Mouse (Mus musculus) thymus, postnatal 0 days (tissue): ENCODE data around the gene Cacng6. TPM values are rescaled to one million over a fixed set of nuclear protein-coding genes. Genes with fewer than 3 reads are reported as not detected.

Experiments used
- DNase-seq: peaks from one replicate; pipeline ENCODE4 v3.0.0-alpha.2; 2015; ENCODE audit warnings: low spot score
- polyA plus RNA-seq: library from polyadenylated mRNA; unstranded; fragments of >200 nt; fragmentation: Nextera tagmentation; extraction: Ambion mirVana; gene quantifications from 2 replicates; pipeline ENCODE4 v1.2.1, GENCODE M21; 2015

Gene Cacng6
- polyA plus RNA-seq, 1 experiment from 2014 or later: 0.13 TPM

DNA sequence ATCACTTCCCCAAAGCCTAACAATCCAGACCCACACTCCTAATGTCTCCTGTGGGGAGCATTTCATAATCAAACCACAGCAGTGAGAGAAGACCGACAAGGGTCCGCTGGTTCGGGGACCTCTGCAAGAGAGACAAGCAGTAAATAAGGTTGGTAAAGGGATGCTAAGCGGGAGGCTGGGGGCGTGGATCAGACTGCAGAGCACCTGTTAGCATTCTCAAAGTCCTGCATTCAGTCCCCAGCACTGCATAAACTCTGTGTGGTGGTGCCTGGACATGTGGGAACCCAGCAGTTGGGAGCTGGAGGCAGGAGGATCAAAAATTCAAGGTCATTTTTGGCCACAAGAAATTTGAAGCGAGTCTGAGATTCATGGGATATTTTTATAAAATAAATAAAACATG lies 4.1 kb upstream of the Cacng6 start:
- no peak for DNase-seq

DNA sequence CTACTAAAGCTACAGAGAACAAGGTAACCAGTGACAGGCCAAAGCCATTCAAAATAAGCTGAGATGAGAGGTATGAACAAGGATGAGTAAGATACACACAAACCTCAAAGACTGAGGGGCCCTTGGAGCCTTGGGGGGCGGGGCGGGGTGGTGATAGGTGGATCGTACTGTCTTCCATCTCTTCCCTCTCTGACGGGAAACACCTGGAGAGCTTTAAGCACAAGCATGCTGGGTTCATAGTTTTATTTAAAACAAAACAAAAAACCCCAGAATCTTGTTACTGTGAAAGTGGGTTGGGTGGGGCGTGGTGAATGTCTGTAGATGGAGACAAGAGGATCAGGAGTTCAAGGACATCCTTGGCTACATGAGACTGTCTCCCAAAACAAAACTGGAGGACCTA lies 3.5 kb upstream of the Cacng6 start:
- no peak for DNase-seq

DNA sequence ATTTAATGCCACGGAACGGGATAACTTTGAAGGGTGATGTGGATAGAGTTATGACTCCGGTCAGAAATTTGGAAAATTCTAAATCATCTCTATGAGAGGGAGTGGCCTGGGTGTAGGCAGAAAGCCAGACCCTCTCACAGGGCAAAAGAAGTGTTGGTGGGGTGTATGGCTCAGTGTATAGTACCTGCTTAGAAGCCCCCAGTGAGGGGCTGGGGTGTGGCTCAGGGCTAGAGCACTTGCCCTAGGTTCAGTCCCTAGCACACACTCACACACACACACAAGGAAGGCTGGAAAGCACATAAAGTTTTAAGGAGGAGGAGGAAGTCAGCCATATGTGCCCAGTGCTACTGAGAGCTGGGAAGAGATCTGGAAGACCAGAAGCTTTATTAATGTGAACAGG lies 2.7 kb upstream of the Cacng6 start:
- no peak for DNase-seq

DNA sequence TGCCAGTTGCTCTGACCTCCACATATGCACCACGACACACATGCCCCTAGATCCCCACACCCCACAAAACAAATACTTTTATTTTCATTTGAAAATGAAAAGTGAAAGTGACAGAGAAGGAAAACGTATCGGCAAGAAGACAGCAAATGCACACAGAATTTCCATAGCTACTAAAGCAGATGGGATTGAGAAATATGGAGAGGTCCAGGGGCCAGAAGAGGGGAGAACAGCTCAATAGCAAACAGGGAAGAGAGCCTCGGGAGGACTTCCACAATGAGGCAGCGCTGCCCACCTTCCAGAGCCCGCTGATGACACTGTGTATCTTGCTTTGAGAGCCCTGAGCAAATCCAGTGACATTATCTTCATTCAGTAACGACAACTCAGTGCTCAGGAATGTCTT lies 1.9 kb upstream of the Cacng6 start:
- no peak for DNase-seq

DNA sequence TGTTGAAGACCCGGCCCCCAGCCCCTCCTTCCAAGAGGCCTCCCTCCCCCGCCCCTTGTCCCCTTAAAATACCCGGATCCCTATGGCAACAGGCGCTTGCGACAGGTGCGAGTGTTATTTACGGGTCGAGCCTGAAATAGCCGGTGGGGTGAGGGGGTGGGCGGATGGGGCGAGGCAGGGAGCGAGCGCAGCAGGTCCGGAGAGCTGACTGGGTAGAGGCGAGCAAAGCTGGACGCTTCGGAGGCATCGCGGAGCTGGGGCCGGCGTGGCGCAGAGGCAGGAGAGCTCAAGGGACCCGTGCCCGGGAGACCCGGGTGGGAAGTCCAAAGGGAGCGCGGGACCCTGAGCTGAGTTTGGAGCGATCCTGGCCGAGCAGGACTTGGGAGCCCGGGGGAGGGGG lies 565 bp upstream of the Cacng6 start:
- no peak for DNase-seq

DNA sequence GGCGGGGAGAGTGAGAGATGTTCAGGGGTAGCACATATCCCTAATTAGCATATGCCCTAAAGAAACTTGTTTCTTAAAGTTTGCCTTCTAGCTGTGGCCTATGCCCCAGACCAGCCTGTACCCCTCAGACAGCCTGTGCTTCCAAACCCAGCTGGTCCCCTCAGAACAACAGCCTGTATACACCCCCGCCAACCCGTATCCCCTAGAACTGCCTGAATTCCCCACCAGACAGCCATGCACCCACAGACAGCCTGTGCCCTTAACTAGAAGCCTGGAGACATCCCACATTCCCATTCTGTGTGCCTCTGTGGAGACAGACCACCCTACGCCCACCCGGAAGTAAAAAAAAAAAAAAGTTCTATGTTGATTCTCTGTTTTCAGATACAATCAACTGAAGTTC lies 1.1 kb downstream of the Cacng6 start:
- DNase-seq: no peak

DNA sequence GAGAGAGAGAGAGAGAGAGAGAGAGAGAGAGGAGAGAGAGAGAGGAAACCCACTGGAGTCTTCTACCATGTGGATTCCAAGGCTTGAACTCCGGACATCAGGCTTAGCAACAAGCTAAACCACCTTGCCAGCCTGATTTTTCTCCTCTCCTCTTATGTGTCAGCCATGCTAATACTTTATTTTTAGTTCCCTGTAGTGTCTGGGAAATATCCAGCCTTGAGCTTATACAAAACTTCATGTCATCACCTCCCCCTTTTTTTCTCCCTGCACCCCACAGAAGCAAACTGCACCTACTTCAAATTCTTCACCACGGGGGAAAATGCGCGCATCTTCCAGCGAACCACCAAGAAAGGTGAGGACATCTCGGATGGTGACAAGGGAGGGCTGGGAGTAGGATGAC lies 6.2 kb downstream of the Cacng6 start:
- no peak for DNase-seq

DNA sequence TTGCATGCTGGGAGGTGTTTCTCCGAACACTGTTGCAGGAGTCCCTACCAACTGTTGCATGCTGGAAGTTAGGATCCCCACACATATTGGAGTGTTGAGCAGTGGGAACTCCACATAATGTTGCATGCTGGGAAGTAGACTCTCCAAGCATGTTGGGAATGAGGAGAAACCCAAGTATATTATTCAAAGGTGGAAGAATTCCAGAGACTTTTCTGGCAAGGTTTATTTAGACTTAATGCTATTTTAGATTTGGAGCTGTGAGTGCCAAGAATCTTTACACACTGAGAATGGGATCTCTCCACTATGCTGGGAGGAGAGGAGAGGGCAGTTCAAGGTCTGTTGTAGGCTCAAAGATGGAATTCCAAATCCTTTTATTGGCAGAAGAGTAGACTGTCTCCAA lies 8.1 kb downstream of the Cacng6 start:
- no peak for DNase-seq

DNA sequence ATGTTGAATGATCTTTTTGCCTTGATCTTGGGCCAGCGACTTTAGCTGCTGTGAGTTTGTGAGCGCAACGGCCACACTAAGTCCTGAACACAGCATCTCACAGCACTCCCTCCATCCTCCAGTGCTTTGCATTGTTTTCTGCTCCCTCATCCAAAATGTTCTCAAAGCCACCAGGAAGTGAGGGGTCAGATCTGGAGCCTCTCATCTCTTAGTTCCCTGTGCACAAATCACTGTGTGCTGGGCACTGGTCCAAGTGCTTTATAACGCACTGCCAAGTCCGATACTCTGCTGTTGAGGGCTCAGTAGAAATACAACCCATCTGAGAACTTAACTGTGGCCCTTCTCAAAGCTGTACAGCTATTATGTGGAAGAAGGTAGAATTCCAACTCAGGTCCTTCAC lies 13.9 kb downstream of the Cacng6 start:
- DNase-seq: no peak

DNA sequence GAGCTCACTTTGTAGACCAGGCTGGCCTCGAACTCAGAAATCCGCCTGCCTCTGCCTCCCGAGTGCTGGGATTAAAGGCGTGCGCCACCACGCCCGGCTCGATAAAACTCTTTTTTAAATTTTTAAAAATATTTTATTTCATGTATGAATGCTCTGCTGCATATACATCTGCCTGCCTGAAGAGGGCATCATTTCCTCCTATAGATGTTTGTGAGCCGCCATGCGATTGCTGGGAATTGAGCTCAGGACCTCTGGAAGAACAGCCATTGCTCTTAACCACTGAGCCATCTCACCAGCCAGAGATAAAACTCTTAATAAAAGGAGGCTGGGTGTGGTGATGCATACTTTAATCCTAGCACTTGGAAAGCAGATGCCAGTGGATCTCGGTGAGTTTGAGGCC lies 16.0 kb downstream of the Cacng6 start:
- no peak for DNase-seq

DNA sequence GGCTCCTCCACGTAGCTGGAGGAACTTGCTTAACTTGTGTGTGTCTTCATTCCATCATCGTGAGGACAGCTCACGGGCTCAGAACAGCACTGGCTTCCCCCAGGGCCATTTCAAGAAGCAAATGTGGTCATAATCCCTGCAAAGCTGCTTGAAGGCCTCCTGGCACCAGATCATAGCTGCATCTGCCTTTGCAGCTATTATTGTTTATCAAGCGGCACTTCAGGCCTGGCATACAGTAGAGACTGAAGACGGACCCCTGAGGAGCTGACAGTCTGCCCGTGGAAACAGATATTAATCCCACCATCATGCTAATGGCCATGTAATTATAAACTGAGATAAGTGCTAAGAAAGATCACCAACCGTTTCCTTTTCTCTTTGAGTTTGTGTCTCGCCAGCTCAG lies 16.5 kb downstream of the Cacng6 start:
- DNase-seq: no peak

DNA sequence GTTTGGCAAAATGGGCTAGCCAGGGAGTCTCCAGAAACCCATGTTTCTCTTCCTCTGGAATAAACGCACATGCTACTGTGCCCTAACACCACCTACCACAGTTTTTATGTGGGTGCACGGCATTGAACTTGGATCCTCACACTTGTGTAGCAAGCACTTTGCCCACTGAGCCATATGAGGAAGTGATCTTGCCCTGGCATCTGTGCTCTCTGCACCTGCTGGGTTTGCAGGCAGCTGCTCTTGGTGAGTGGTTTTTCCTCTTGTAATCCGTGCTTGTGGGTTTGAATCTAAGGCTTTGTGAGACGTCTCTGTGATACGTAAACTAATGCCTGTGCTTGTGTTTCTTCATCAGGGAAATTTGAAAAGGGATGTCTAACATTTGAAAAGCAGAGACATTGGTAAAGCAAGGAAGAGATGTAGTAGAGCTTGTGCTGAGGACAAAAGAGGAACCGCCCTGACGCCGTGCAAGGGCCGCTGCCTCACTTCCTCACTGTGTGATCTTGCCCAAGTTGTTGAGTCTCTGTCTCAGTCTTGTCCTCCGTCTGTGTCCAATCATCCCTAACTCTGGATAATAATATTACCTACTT lies 18.6 kb downstream of the Cacng6 start:
- DNase-seq: peak; percentile 2

DNA sequence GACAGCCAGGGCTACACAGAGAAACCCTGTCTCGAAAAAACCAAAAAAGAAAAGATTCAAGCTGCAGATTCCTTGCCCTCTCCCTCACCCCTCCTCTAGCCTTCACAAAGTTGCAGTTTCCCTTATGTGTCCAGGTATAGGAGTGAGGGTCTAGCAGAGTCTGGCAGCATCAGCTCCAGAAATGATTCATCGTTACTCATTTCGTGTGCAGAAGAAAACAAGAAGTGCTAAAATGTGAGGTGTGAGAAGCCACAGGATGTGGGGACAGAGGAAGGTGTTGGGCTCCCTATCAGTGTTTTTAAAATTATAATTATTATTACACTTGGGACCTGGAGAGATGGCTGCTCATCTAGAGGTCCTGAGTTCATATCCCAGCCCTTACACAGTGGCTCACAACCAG lies 20.7 kb downstream of the Cacng6 start:
- DNase-seq: no peak

DNA sequence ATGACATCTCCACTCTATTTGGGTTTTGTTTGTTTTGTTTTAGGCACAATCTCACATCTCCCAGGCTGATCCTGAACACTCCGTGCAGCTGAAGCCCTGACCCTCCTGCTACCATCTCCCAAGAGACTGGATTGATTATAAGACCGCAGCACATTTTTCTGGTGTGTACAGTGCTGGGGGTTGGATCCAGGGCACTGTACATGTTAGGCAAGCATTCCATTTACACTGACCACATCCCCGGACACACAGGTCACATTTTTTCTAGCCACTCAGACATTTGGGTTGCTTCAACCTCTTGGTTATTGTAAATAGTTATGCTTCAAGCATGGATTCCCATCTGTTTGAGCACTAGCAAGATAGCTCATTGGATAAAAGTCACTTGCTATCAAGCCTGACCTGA lies 22.6 kb downstream of the Cacng6 start:
- no peak for DNase-seq

DNA sequence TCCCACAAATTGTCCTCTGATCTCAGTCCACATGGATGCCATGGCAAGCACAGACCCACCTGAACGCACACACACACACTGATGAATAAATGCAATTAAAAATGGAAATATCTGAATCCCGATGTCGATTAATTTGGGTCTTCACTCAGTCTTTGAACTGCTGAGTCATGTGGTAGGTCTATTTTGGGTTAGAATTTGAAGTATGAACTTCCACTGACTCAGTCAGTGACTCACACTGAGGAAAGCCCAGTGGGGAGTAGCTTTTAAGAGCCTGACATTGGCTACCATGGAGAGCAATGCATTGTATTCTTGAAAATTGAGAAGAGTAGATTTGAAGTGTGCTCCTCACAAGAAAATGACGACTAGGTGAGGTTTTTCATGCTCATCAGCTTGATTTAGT lies 23.0 kb downstream of the Cacng6 start:
- DNase-seq: no peak

DNA sequence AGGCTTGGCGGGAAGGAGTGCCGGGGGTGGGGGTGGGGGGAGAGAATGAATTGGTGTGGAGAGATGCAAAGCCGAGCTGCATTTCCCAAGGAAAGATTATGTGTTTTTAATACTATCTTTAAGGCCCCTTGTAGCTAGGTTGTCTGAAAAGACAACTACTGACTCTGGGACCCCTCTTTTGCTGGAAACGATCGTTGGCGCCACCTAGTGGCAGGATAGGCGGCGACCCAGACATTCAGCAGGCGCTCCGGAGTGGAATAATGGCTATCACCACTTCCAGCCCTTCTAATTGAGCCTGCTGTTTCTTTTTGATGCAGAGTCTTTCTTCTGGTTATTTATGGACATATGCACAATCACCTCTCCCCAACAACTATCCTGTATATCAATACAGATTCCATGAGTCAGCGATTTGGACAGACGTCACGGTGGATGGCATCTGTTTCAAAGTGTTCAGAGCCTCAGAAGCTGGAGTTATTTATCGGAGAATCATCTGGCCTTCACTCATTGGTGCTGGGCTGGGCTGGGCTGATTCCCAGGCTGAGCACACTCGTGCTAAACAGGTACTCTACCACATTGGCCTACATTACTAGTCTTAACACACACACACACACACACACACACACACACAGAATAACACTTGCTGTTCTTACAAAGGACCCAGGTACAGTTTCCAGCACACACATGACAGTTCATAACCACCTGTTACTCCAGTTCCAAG lies 24.9 kb downstream of the Cacng6 start:
- DNase-seq: peak; percentile 33

DNA sequence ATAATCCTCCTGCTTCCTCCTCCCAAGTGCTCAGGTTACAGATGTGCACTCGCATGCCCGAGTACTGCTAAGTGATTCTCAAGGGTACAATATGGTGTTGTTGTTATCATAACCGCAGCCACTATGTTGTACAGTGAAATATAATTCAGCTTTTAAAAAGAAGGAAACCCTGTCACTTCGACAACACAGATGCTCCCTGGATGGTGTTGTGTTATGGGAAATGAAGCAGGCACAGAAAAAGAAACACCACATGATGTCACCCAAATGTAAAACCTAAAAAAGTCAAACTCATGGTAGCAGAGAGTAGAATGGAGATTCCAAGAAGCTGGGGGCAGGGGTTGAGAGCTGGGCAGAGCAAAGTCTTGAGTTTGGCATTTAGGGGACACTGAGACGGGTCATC lies 26.7 kb downstream of the Cacng6 start:
- DNase-seq: no peak

DNA sequence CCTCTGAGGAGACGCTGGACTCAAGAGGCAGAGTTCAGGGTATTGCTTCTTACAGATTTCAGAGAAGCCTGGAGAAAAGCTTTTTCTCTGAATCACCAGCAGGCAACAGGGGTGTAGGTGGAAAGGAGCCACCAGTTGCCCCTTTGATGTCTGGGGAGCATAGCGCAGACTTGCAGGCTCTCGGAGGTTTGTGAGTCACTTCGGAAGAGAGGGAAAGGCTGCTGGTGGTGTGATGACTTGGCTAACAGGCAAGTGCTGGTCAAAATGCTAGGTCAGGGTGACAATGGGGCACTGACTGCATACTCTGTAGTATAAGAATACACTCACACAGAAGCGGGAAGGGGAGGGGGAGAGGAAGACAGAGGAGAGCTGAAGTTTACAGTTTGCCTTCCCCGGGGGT lies 27.2 kb downstream of the Cacng6 start:
- DNase-seq: no peak

DNA sequence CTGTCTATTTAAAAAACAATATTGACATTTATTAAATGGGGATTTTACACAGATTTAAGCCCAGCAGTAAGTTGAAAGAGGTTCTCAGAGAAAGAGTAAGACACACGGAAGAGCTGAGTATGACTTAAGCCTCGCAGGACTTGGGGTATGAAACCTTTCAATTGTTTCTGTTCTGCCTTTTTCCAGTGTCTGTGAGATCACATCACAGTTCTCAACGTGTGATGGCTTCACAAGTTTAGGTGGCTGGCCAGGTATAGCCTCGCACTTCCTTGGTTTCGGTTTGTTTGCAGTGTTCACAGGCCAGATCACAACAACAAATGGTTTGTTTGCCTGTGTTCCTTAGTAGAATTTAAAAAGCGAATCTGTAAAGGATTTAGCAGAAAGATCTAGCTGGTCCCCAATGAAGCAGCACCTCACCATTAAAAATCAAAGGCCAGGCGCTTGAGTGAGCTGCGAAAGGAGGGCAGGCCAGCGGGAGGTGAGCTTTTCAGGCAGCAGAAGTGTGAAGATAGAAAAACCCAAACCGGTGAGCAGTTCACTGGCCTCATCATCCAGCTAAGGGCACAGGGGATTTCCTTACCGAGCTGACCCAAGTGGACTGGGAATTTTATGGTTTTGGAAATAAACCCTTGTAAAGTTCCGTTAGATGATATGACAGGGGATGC lies 29.0 kb downstream of the Cacng6 start:
- DNase-seq: no peak

DNA sequence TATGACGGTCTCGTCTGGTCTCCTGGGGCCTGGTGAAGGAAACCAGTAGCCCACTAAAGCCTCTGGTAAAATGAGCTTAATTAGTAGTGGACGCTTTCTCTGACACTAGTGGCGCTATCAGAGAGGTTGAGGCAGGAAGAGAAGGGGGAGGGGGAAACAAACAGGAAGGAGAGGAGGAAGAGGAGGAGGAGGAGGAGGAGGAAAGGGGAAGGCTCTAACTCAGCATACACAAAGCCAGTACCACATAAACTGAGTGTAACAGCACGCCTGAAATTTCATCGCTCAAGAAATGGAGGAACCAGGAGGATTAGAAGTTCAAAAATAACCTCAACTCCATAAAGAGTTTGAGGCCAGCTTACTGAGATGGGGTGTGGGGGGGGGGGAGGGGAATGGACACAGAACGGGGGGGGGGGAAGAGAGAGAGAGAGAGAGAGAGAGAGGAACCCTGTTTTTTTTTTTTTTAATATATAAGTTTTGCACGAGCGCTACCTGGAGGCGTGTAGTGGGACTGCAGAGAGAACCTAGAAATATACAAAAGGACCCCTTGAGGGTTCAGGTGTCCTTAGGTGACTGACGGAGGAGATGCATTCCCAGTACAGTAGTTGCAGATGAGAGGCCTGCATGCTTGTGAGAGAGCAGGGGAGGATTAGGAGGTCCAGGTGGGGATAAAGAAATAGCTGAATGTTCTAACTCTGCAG lies 29.6 kb downstream of the Cacng6 start:
- no peak for DNase-seq

DNA sequence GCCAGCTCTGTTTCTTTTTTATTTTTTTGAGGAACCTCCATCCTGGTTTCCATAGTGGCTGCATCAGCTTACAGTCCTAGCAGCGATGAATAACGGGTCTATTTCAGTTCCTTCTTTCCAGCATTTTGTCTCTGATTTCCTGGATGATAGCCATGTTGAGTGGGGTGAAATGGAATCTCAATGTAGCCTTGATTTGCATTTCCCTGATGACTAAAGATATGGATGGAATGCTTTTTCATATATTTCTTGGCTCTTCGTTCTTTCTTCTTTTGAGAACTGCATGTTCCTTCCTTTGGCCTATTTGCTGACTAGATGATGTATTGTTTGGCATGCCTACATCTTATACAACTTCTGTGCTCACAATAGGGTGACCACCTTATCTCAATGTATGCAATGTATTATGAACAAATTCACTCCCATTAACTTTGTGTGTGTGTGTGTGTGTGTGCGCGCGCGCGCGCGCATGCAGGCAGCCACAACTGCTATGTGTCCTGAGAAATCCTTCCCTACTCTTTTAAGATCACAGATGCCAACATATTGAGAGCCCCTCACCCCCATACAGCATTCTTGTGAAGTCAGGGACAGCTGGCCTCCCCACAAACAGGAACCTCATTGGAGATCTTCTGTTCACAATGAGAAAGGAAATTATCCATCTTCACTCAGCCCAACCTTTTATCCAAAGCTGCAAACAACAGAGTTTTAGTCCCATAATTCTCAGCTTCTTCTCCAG lies 33.3 kb downstream of the Cacng6 start:
- DNase-seq: no peak

DNA sequence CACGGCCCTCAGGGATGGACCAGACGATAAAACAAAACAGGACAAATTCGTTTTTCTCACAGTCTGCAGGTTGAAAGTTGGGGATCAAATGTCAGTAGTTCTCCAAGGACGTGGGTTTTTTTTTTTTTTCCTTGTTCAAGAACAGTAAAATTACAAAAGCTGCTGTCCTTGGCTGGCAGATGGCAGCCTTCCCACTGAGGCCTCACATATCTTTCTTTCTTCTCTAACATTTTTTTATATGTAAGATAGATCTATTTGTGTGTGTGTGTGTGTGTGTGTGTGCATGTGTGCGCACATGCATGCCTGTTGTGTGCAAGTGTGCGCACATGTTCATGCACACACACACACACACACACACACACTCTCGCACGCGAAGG lies 33.8 kb downstream of the Cacng6 start:
- no peak for DNase-seq
